Mouse (Mus musculus) kidney, postnatal 0 days (tissue): ENCODE data around the gene Aurkb. TPM values are rescaled to one million over a fixed set of nuclear protein-coding genes. Genes with fewer than 3 reads are reported as not detected.
"Not testable (repeated sequence)": the region's sequence is repeated elsewhere in the genome, so short reads cannot be mapped to it uniquely, and the experiment has no call there.

Source experiments
- ATAC-seq: fragments of 200-750 bp; cut with Nextera tagmentation; replicated peaks from 2 replicates; pipeline ENCODE4 v1.8.0; 2017; ENCODE audit warnings: low read depth, moderate number of reproducible peaks, moderate TSS enrichment, moderate library complexity; ENCODE audit not compliant: low FRiP score
- DNase-seq: peaks from one replicate; pipeline ENCODE4 v3.0.0-alpha.2; 2016; ENCODE audit warnings: low spot score
- H3K27ac ChIP-seq: fragments of 300-500 bp; sonication (generic); 2 replicates; pipeline ENCODE4 v1.5.1; 2014; ENCODE audit warnings: mild to moderate bottlenecking
- H3K27me3 ChIP-seq: fragments of 300-500 bp; sonication (generic); 2 replicates; pipeline ENCODE4 v1.6.1; 2014; ENCODE audit warnings: low read length, mixed read lengths; ENCODE audit not compliant: insufficient read depth
- H3K36me3 ChIP-seq: fragments of 300-500 bp; sonication (generic); 2 replicates; pipeline ENCODE4 v1.6.1; 2014; ENCODE audit warnings: low read length, mixed read lengths; ENCODE audit not compliant: insufficient read depth
- H3K4me1 ChIP-seq: fragments of 300-500 bp; sonication (generic); replicated peaks from 2 replicates; pipeline ENCODE4 v1.6.1; 2014; ENCODE audit warnings: antibody characterized with exemption, low read length, mixed read lengths; ENCODE audit not compliant: insufficient read depth
- H3K4me2 ChIP-seq: fragments of 300-500 bp; sonication (generic); 2 replicates; pipeline ENCODE4 v1.6.1; 2014; ENCODE audit warnings: mild to moderate bottlenecking, low read length, moderate library complexity, mixed read lengths
- H3K4me3 ChIP-seq: fragments of 300-500 bp; sonication (generic); replicated peaks from 2 replicates; pipeline ENCODE4 v1.5.1; 2014; ENCODE audit warnings: low read depth, low read length
- H3K9ac ChIP-seq: fragments of 300-500 bp; sonication (generic); 2 replicates; pipeline ENCODE4 v1.6.1; 2014; ENCODE audit warnings: low read depth, low read length
- H3K9me3 ChIP-seq: fragments of 300-500 bp; sonication (generic); replicated peaks from 2 replicates; pipeline ENCODE4 v1.6.1; 2016; ENCODE audit warnings: low read length, inconsistent platforms, mixed read lengths
- CTCF ChIP-seq: IDR thresholded peaks from 2 replicates; pipeline ENCODE4 v1.5.1; 2016; ENCODE audit warnings: antibody characterized with exemption, low read depth, mild to moderate bottlenecking, moderate library complexity
- WGBS: fragments of 180-500 bp; shearing (Covaris S2); extraction: QIAGEN DNeasy Blood & Tissue Kit; methylation state at CpG from one replicate; pipeline ENCODE4 v1.1.7; 2014; 5-methylcytosine and 5-hydroxymethylcytosine counted together
- polyA plus RNA-seq: library from polyadenylated mRNA; unstranded; fragments of >200 nt; fragmentation: Nextera tagmentation; extraction: Ambion mirVana; gene quantifications from 2 replicates; pipeline ENCODE4 v1.2.1, GENCODE M21; 2015

Gene Aurkb
- polyA plus RNA-seq, 1 experiment from 2014 or later: 49.3 TPM

GRCm38 (mm10) chr11:69092386-69092751 lies 46.9 kb downstream of the Aurkb start:
- Histone ChIP-seq H3K4me2 (no peak overlapping the region), H3K4me1 (peaks cover 12% of the 10 kb centered on the region), H3K36me3 (peaks cover 15% of the 10 kb centered on the region; the same call in 1 of the 2 replicates), H3K27me3 (no peaks in the 10 kb centered on the region), H3K9me3 (no peaks in the 10 kb centered on the region), H3K9ac (no peak overlapping the region), H3K27ac (peak overlapping the region; percentile 72), H3K4me3 (no peak overlapping the region)
- DNase-seq: peak; percentile 85
- WGBS: 4% methylated on average over 3 of the region's 3 CpGs
- TF ChIP-seq CTCF: peak; percentile 82
- no peak for ATAC-seq

- no peak overlapping the region for H3K9ac ChIP-seq
- H3K27ac ChIP-seq: no peak overlapping the region
- H3K4me3 ChIP-seq: no peak overlapping the region
- ATAC-seq (no peak), DNase-seq (peak; percentile 55)
- no peaks in the 10 kb centered on the region for H3K27me3 ChIP-seq
- H3K4me1 ChIP-seq: peaks cover 16% of the 10 kb centered on the region
- peak; percentile 6; the same call in 1 of the 2 replicates for TF ChIP-seq CTCF
- peaks cover 15% of the 10 kb centered on the region; the same call in 1 of the 2 replicates for H3K36me3 ChIP-seq
- 82% methylated on average over 4 of the region's 4 CpGs for WGBS
- H3K4me2 ChIP-seq: no peak overlapping the region
- H3K9me3 ChIP-seq: no peaks in the 10 kb centered on the region
These were observed 47.4 kb downstream of the Aurkb start for GRCm38 (mm10) chr11:69092871-69093270.

GRCm38 (mm10) chr11:69093856-69094255 lies 48.4 kb downstream of the Aurkb start:
- WGBS: 84% methylated on average over 7 of the region's 7 CpGs
- peaks cover 15% of the 10 kb centered on the region; the same call in 1 of the 2 replicates for H3K36me3 ChIP-seq
- peak overlapping the region; percentile 90 for H3K27ac ChIP-seq
- H3K9ac ChIP-seq, H3K4me3 ChIP-seq, H3K27me3 ChIP-seq, DNase-seq, H3K4me2 ChIP-seq, H3K9me3 ChIP-seq, ATAC-seq: not testable (repeated sequence)
- TF ChIP-seq CTCF: 0 out of 2 replicates have a peak, but pooled peaks have one; percentile 24
- peaks cover 23% of the 10 kb centered on the region for H3K4me1 ChIP-seq

GRCm38 (mm10) chr11:69094697-69095429 lies 49.4 kb downstream of the Aurkb start, which contains the start of gene Per1:
Per1 (plus strand) TSS chr11:69095217.
- Histone ChIP-seq H3K4me1 (peaks cover 16% of the 10 kb centered on the region), H3K27ac (peak within 1 kb of the TSS; percentile 98), H3K4me3 (peak within 1 kb of the TSS; percentile 58), H3K9me3 (no peaks in the 10 kb centered on the region), H3K9ac (peak within 1 kb of the TSS; percentile 84), H3K27me3 (no peaks in the 10 kb centered on the region), H3K36me3 (peaks cover 15% of the 10 kb centered on the region; the same call in 1 of the 2 replicates), H3K4me2 (peak within 1 kb of the TSS; percentile 59)
- peak; percentile 100 for DNase-seq
- peak; percentile 88 for ATAC-seq
- TF ChIP-seq CTCF: 0 out of 2 replicates have a peak, but pooled peaks have one; percentile 4
- WGBS: under 1% methylated on average over 37 of the region's 37 CpGs

- Histone ChIP-seq H3K9ac (peak overlapping the region; percentile 84), H3K27ac (peak overlapping the region; percentile 98), H3K36me3 (peaks cover 13% of the 10 kb centered on the region), H3K4me1 (peaks cover 19% of the 10 kb centered on the region; the same call in 1 of the 2 replicates), H3K27me3 (no peaks in the 10 kb centered on the region), H3K4me3 (peak overlapping the region; percentile 58), H3K9me3 (no peaks in the 10 kb centered on the region), H3K4me2 (peak overlapping the region; percentile 59)
- ATAC-seq: no peak
- 1% methylated on average over 27 of the region's 27 CpGs for WGBS
- DNase-seq: peak; percentile 67
- no peak for TF ChIP-seq CTCF
These were observed 50.2 kb downstream of the Aurkb start for GRCm38 (mm10) chr11:69095511-69096231.

GRCm38 (mm10) chr11:69096360-69096986 lies 51.0 kb downstream of the Aurkb start:
- no peaks in the 10 kb centered on the region for H3K9me3 ChIP-seq
- DNase-seq: no peak
- H3K27ac ChIP-seq: peak overlapping the region; percentile 98
- H3K36me3 ChIP-seq: peaks cover 18% of the 10 kb centered on the region
- peak overlapping the region; percentile 59 for H3K4me2 ChIP-seq
- H3K4me1 ChIP-seq: peaks cover 20% of the 10 kb centered on the region; the same call in 1 of the 2 replicates
- H3K4me3 ChIP-seq: peak overlapping the region; percentile 58
- no peak; the same call in 1 of the 2 replicates for ATAC-seq
- peak overlapping the region; percentile 84 for H3K9ac ChIP-seq
- TF ChIP-seq CTCF: no peak
- WGBS: 7% methylated on average over 9 of the region's 9 CpGs
- H3K27me3 ChIP-seq: no peaks in the 10 kb centered on the region
